Mouse (Mus musculus): Measurements from ENCODE around the gene Tmeff2.
"Not testable (repeated sequence)": the region's sequence is repeated elsewhere in the genome, so short reads cannot be mapped to it uniquely, and the experiment has no call there.

The Tmeff2 gene

GRCm38 (mm10) chr1:50900386-50900785 lies at the start of gene Tmeff2:
Gene Tmeff2, plus strand, starts transcription at chr1:50900647.
- not testable (repeated sequence) for DNase-seq (ENCODE audit: low read depth, low spot score)

- no peak for DNase-seq (ENCODE audit: low read depth, low spot score)
These were observed 38.9 kb upstream of the Tmeff2 start for GRCm38 (mm10) chr1:50861515-50861914.

- no peak for DNase-seq (ENCODE audit: low read depth, low spot score)
These were observed 2.8 kb upstream of the Tmeff2 start for GRCm38 (mm10) chr1:50897696-50898095.

- no peak for DNase-seq (ENCODE audit: low read depth, low spot score)
These were observed 24.4 kb downstream of the Tmeff2 start for GRCm38 (mm10) chr1:50924838-50925355.

- DNase-seq (ENCODE audit: low read depth, low spot score), result no peak
These were observed 25.0 kb downstream of the Tmeff2 start for GRCm38 (mm10) chr1:50925356-50925921.

- no peak for DNase-seq (ENCODE audit: low read depth, low spot score)
These were observed 26.1 kb downstream of the Tmeff2 start for GRCm38 (mm10) chr1:50926374-50927060.

GRCm38 (mm10) chr1:50927077-50927611 lies 26.7 kb downstream of the Tmeff2 start:
- DNase-seq (ENCODE audit: low read depth, low spot score), result no peak

GRCm38 (mm10) chr1:50927679-50928187 lies 27.3 kb downstream of the Tmeff2 start:
- no peak for DNase-seq (ENCODE audit: low read depth, low spot score)

- no peak for DNase-seq (ENCODE audit: low read depth, low spot score)
These were observed 28.3 kb downstream of the Tmeff2 start for GRCm38 (mm10) chr1:50928776-50929175.

- DNase-seq (ENCODE audit: low read depth, low spot score), result no peak
These were observed 34.6 kb downstream of the Tmeff2 start for GRCm38 (mm10) chr1:50935076-50935475.

- no peak for DNase-seq (ENCODE audit: low read depth, low spot score)
These were observed 35.0 kb downstream of the Tmeff2 start for GRCm38 (mm10) chr1:50935484-50935883.

GRCm38 (mm10) chr1:50940131-50941039 lies 39.9 kb downstream of the Tmeff2 start:
- no peak for DNase-seq (ENCODE audit: low read depth, low spot score)

GRCm38 (mm10) chr1:50948575-50948974 lies 48.1 kb downstream of the Tmeff2 start:
- no peak for DNase-seq (ENCODE audit: low read depth, low spot score)

- DNase-seq (ENCODE audit: low read depth, low spot score), result no peak
These were observed 58.4 kb downstream of the Tmeff2 start for GRCm38 (mm10) chr1:50958844-50959243.

GRCm38 (mm10) chr1:50961954-50962648 lies 61.7 kb downstream of the Tmeff2 start:
- DNase-seq (ENCODE audit: low read depth, low spot score), result no peak

- DNase-seq (ENCODE audit: low read depth, low spot score), result no peak
These were observed 62.2 kb downstream of the Tmeff2 start for GRCm38 (mm10) chr1:50962649-50963000.

GRCm38 (mm10) chr1:50969685-50970084 lies 69.2 kb downstream of the Tmeff2 start:
- no peak for DNase-seq (ENCODE audit: low read depth, low spot score)

GRCm38 (mm10) chr1:50970853-50971252 lies 70.4 kb downstream of the Tmeff2 start:
- no peak for DNase-seq (ENCODE audit: low read depth, low spot score)

GRCm38 (mm10) chr1:50972509-50973436 lies 72.3 kb downstream of the Tmeff2 start:
- no peak for DNase-seq (ENCODE audit: low read depth, low spot score)
